Mouse (Mus musculus) megakaryocyte-erythroid progenitor cell, adult 5-6 weeks (primary cell): ENCODE data around the gene Mycbp2. TPM values are rescaled to one million over a fixed set of nuclear protein-coding genes. Genes with fewer than 3 reads are reported as not detected.

Experiments used
- ATAC-seq: replicated peaks from 2 replicates; pipeline ENCODE4 v1.8.0; 2016; ENCODE audit warnings: mild to moderate bottlenecking, inconsistent platforms; ENCODE audit not compliant: severe bottlenecking, poor library complexity, low FRiP score, low TSS enrichment
- total RNA-seq, 2 experiments: library from RNA; stranded (forward) in 1 of 2; stranded (reverse) in 1 of 2; fragments of 200-1000, 215-1000 nt in 1 of 2; fragments of >200 nt in 1 of 2; fragmentation: Nextera tagmentation in 1 of 2; gene quantifications; 2 replicates each; pipeline ENCODE4 v1.2.3; 2014 to 2017

The Mycbp2 gene
- total RNA-seq, 2 experiments from 2014 or later = 37.9 to 44.5 TPM

DNA sequence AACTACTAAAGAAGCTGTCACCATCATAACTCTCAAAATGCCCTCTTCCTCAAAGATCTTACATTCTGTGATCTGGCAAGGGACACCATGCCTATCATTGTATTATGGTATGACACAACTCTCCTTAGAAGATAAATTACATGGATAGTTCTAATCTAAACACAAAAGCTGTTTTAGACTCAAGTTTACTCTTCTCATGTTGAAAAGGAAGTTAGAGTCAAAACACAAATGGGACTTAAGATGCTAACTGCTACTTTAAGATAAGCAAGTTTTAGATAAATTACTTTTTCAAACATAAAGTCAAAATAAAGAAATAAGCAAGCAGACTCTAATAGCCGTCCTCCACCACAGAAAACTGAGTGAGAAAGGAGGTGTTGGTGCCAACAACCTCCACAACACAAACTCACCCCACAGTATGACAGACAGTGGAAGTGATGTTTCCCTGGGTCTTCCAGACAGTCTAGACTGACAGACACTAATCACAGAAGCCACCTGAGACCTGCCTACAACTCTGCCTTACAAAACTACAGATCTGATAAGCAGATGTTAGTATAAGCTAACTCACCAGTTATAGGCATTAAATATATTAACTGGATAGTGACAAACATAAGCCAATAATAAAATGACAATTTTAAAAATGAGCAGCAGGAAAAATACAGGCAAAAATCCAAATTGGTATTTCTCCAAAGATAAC, 260.6 kb downstream of the Mycbp2 start:
- peak; percentile 74 for ATAC-seq

DNA sequence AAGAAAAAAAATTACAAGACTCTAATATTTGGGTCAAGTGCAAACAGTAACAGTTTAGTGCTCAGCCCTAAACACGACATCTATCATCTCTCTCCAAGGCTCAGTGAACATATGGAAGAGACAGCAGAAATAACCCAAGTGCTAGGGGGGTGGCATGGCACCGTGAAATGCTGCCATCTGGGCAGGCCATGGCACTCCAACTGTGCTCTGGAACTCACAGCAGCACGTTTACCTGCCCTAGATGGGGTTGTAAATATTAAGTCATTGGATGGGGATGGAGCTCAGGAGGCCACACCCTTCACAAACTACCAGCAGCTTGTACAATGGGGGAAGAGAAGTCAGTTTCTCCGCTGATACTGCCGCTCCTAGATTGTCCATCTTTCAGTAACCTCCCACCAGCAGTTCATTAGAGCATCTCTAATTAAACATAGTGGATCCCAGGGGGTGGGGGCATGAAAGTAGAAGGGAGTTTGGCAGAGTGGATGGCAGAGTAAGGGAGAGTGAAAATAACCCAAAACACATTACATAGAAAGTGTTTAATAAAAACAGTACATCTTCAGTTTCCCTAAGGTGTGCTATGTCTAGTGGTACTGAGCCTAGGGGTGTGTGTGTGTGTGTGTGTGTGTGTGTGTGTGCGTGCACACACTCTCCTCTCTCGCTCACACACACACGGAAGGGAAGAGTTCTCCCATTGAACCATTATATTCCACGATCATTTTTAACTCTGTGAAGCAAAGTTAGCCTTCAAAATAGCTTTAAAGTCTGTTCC, 267.2 kb downstream of the Mycbp2 start:
- no peak for ATAC-seq

DNA sequence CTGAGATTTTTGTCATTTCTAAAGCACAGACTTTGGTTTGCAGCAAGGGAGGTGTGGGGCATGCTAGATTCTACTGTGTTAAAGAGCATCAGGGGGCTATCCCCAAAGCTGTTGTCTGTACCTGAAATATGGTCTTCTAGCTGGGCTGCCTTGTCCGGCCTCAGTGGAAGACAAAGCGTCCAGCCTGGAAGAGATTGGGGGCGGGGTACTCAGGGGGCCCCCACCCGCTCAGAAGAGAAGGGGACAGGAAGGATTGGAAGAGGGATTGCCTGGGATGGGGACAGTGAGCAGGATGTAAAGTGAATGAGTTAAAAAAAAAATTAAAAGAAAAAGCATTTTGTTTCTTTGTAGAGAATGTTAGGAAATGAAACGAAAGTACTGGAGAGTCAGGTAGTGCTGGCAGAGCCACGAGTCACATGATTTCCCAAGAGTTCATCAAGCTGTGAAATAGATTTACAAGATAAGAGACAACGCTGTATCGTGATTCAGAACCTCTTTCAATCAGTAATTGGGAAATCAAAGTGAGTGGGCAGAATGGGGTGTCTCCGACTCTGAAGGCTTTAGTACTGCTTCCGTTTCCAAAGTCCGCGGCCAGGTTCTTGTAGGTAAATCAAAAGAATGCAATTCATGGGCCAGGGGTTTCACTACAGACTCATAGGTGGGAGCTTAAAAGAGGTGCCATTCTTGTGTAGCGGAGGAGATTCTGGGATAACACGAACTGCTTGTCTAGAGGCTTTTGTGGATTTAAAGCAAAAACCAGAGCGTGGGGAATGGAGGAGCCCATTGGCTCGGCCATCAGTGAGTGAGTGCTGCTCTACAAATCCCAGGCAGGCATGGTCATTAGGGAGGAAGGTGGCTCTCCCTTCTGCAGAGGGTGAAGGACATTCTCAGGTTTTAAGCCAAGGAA, 268.4 kb downstream of the Mycbp2 start:
- no peak for ATAC-seq

DNA sequence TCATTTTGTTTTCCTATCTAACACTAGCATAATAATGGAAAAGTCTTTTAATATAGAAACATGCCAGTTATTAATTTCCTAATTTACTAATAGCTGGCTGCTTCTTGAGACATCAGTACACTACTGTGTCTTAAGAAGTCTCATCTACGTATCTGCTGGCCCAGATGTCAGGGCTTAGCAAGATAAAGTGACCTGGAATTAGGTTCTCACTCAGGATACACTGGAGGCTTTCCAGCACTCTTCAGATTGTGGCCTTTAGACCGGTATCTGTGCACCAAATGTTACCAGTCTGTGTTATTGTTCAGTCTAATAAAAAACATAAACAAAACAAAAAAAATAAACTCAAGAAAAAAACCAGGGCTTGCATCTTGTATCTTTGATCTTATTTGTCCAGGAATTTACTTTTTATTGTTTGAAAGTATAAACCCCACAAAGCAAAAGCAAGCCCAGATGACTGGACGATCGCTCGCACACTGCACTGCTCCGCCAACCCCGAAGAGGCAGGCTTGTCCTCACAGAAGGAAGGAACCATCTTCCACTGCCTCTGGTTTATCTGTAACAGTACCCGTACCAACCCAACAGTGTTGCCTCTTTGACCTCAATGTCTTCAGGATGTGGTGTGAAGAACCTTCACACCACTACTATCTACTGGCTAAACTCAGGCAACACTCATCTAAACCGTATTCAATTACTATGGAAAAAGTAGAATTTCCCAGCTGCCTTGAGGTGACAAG, 269.2 kb downstream of the Mycbp2 start:
- ATAC-seq = peak; percentile 77

DNA sequence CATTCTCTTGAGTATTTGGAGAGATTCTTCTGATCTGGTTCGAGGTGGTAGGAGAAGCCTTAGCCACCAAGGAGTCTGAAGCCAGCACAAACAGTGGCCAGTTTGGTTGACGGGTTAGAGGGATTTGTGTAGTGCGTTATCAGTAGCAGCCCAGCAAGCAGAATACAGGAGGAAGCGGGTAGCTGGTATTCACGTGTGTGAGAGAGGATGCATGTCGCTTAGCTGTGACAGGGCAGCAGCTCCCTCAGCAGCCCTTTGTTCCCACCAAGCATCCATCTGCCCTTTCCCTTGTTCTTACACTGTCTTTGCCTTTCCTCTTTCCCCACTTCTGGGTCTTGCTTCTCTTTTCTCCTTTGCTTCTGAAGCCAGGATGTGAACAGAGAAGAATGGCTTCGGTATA, 271.4 kb downstream of the Mycbp2 start:
- no peak for ATAC-seq

DNA sequence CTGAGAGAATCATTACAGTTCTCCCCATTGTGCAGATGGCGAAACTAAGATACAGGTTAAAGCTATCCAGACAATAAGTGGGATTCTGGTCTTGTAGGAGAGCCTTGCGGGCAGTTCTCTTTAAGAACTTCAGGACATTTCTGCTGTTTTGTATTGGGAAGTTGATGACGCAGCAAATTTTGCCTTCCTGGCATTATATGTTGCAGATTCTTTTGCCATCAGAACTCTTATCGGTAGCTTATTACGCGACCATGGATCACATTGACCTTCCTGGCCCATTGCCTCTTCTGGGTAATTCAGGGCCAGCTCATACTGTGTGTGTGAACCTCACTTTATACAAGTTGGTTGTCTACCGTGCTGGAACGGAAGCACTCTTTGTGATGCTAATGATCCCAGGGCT, 272.8 kb downstream of the Mycbp2 start:
- ATAC-seq = no peak

DNA sequence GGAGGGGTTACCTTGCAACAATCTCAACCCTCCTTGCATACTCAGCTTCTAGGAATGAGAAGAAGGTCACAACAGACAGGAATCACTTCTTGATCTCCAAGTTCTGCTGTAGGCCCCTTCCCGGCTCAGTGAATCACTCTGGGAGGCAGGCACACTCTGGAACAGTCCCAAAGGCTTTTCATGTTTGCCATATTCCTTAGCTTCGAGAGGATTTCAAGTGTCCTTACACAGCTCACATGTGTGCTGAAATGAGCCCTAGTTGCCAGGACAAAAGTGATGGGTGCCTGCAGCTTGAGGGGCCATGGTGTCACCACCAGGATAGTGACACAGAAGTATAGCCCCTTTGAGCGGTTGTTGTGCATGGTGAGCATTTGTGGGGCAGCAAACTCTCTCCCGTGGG, 273.9 kb downstream of the Mycbp2 start:
- ATAC-seq = no peak

DNA sequence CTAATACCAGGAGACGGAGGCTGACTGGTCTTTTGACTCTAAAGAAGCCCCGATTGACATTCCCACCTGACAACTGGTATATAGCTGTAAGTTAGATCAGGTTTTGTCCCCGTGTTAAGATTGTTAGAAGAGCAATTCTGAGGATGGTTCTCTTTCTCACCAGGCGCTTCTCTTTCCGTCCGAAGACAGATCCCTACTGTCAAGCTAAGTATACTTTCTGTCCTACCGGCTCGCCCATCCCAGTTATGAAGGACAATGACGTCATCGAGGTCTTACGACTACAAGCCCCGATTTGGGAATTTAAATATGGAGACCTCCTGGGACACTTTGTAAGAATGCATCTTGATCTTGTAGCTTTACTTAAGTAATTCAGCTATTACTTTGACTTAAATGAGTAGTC, 275.1 kb downstream of the Mycbp2 start:
- no peak for ATAC-seq

DNA sequence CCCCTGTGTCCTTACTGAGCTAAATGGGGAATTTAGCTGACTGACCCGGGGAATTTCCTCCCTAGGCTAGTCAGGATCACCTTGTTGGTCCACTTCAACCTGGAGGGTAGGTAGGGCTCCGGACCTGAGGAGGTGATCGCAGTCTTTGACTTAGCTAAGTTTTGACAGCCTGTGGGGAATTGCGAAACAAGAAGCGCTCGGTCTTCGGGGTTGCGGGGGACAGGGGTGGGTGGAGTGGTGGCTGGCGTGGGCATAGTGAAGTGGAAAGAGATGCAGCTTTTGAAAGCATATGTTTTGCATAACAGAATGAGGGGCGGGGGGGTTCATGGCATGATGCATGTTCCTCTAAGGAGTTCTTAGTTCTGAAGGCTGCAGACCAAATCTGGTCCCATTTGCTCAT, 275.8 kb downstream of the Mycbp2 start:
- peak; percentile 19; the same call in 1 of the 2 replicates for ATAC-seq

DNA sequence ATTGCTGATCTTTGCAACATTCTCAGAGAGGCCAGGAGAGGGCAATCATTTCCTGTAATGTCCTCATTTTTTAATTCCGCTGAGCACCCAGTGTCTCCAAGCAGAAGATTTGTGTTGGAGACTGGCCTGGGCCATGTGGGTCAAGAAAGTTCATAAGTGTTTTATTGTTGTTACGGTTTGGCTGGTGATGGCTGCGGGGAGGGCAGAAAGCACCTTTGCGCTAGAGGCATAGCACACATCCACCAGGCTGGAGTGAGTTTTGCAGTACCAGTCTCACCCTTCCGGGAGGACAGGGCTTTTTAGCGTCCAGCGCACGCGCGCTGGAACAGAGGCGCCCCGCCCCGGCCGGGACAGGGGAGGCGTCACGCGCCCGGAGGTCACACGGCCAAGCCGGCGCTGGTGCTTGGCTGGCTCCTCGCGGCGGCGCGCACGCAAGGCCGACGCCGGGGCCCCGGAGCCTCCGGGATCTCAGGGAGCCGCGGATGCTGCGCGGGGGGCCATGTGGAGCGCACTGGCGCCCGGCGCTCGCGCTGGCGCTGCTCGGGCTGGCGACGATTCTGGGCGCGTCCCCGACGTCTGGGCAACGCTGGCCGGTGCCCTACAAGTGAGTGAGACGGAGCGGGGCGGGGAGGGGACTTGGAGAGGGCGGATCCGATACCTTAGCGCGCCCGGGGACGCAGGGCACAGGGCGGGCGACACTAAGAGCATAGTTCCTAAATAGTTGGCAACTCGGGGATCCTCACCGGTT, 276.6 kb downstream of the Mycbp2 start, which contains the start of gene Cln5:
Gene Cln5, plus strand, starts transcription at position 353 of the 748 bp plus-strand sequence.
- peak; percentile 88 for ATAC-seq

DNA sequence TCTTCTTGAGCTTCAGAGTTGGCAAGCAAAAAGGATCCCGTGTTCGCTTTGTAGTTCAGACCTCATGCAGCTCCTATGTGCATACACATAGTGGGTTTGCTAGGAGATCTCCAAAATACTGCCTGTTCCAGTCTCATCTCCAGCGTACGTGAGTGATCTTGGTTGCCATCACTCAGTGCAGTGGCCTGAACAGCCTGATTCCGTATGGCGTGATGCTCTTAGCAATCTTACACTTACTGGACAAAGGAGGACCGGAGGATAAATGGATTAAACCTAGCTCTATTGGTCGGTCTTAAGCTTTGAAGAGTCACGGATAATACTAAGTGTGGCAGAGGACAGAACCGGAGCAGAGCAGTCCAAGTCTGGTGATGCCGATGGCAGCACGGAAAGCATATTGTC, 277.1 kb downstream of the Mycbp2 start:
- peak; percentile 30 for ATAC-seq

DNA sequence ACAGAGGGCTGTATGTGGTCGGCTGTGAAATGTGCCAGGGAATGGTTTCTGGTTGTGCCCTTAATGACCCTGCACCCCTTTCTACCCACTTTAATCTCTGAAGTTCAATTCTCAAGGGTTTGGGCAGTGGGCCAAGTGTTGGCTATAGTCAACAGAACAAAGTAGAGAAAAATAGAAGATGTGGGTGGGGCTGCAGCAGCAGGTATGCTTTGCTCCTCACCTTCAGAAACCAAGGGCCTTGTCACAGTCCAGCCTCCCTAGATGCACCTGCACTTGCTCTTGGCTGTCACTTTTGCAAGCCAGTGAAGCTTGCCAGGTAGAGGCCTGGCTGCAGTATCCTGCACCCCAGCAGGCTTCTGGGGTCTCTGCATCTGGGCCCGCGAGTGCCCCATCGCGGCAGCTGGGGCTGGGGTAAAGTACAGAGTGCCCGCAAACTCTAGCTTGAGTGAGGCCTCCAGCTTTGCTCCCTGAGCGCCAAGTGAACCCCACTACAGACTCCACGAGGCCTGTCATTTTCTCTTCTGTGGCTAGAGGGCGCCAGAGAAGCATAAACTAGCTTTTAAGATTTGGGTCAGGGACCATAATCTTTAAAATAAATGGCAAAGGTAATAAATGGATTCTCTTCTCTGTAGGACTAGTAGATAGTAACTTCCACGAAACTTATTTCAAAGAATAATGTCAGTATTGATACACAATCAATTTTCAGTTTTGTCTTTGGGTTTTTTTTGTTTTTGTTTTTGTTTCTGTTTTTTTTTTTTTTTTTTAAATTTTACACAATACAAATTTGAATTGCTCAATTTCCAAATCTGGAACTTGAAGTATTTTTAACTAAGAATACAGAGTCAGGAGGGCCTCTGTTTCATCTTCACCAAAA, 281.1 kb downstream of the Mycbp2 start:
- ATAC-seq = peak; percentile 40

Other genes with a start within 250 kb of the Mycbp2 start
- gene Fbxl3, start 247.2 kb downstream of the Mycbp2 start, total RNA-seq (2014; fragmentation: Nextera tagmentation) = 22.4 and 36.2 TPM in 2 replicates
- gene Fbxl3, start 247.2 kb downstream of the Mycbp2 start, total RNA-seq (2017) = 31.8 and 85.5 TPM in 2 replicates
- gene Scel, start 166.5 kb upstream of the Mycbp2 start, total RNA-seq (2014; fragmentation: Nextera tagmentation) = not detected in 2 replicates
- not detected in 2 replicates for gene Scel, start 166.5 kb upstream of the Mycbp2 start, total RNA-seq (2017)